Mouse (Mus musculus) E14TG2a.4 (cell line): ENCODE measurements at regions not wholly inside any gene's neighbourhood (a gene's known extent, or its start where the extent isn't known, plus 50 kb on each side); places are given as distances from the start of the nearest gene placed in this dataset.

Experiments used
- CTCF ChIP-seq: conservative IDR thresholded peaks from 2 replicates; pipeline ENCODE4 v1.5.1; 2014; ENCODE audit warnings: low read length
- NANOG ChIP-seq: IDR thresholded peaks from 2 replicates; pipeline ENCODE4 v1.6.1; 2014; ENCODE audit warnings: borderline replicate concordance, low read length, mixed read lengths
- POU5F1 ChIP-seq: IDR thresholded peaks from 2 replicates; pipeline ENCODE4 v1.6.1; 2014; ENCODE audit warnings: low read length, borderline replicate concordance

DNA sequence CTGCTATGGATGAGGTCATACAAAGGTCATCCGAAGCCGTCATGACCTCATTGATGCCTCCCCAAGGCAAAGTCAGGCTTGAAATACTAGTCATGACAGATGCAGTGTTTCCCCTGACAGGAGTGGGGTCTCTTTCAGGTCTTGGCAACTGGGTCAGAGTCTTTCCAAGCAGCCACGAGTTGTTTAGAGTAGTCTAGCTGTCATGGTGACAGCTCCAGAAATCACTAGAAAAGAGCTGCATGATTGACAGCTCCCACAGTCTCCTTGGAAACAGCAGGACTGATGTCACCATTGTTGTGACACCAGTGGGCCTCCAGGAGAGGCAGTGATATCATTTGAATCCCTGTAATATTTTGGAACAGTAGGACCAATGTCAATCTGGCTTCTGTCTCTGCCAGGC lies 1144.6 kb upstream of the Gulo start:
- TF ChIP-seq CTCF (no peak), POU5F1 (no peak), NANOG (no peak)
